Mouse (Mus musculus) left cerebral cortex, postnatal 25 days (tissue): ENCODE data around the gene Olfr376. TPM values are rescaled to one million over a fixed set of nuclear protein-coding genes. Genes with fewer than 3 reads are reported as not detected.
A peak's percentile ranks its signal among the peaks of the same experiment; 100 is the strongest.

Experiments used
- DNase-seq, 2 experiments: peaks; one replicate each; pipeline ENCODE4 v3.0.0; 2022; ENCODE audit warnings: low spot score in 2 of 2, mixed read lengths in 1 of 2
- intact Hi-C: fragments of 180-260 bp; cut with DNase I; formaldehyde crosslinking; loops from one replicate; pipeline ENCODE4 v1.15.1; 2025
- total RNA-seq, 2 experiments: library from RNA; stranded (reverse); gene quantifications; 2 replicates each; pipeline ENCODE4 v1.2.3; 2021

Olfr376 gene
- total RNA-seq, result not detected

DNA sequence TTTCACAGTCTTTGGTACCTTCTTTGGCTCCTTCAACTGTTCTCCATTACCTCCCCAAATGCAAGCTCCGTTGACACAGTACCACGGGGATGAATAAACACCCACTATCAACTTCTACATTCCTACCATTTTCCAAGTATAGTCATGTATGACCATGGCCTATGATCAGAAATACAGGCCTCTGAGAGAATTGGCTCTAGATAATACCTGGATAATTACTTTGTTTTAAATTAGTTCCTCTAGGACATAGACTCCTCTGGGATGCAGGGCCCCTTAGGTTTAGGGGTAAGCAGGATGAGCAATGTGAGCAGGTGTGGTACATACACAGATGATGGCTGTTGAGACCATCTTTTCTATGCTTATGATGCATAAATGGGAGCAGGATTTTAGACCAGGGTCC is at the start of gene Olfr376:
Gene Olfr376, plus strand, starts transcription at position 301 of the 400 bp plus-strand sequence.
- DNase-seq, result no peak
- intact Hi-C loops, result no loop called here

- DNase-seq, result no peak
- intact Hi-C loops, result no loop called here
These were observed 46.9 kb upstream of the Olfr376 start for GRCm38 (mm10) chr11:73323906-73324830.

DNA sequence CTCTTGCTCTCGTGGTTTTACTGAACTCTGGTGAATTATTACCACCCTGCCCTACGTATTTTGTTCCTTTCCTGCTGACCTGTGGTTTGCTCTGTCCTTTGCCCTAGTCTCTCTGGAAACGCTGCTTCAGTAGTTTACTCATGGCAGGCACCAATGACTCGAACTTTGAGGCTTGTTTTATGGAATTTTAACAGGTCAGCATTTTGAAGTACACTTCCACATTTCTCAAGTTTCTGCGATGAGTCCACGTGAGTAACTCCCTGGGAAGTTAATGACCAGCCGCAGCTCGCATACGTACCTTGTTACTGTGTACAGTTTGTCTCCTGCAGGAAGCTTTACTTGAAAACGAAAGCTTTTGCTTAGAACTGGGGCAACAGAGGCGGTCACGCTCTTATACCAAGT is 44.6 kb upstream of the Olfr376 start:
- DNase-seq, result no peak
- intact Hi-C loops, result no loop called here

GRCm38 (mm10) chr11:73327361-73327760 is 43.7 kb upstream of the Olfr376 start:
- peak in 1 of 2 experiments; percentile 50 for DNase-seq

DNA sequence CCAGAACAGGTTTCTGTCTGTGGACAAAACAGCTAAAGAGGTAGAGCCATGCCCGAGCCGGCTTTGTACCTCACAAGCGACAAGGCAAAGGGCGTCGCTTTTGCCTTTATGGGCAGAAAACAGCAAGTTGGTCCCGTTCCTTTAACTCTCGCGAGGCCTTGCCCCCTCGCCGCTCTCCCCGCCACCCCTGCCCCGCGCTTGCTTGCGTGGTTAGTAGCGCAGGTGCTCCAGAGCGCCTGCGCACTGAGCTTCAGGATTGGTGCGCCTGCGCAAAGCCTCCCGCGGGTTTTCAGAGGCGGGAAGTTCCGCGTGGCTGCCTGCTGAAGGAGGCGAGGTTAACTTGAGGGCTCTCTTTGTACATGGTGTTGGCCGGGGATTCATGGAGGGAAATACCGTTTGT is 41.6 kb upstream of the Olfr376 start, which contains the start of the genes Aspa, Gm49340 and Spata22:
Gene Aspa, minus strand, starts transcription at position 155 of the 400 bp plus-strand sequence.
Gene Gm49340, plus strand, starts transcription at position 300 of the 400 bp plus-strand sequence.
Gene Spata22, plus strand, starts transcription at position 300 of the 400 bp plus-strand sequence.
- DNase-seq, result no peak
- intact Hi-C loops, result no loop called here

More at GRCm38 (mm10) chr11:73327361-73327760, 43.7 kb upstream of the Olfr376 start:
- intact Hi-C loops, result no loop called here

- no peak for DNase-seq
- intact Hi-C loops, result no loop called here
These were observed 37.7 kb upstream of the Olfr376 start for GRCm38 (mm10) chr11:73333357-73333756.

DNA sequence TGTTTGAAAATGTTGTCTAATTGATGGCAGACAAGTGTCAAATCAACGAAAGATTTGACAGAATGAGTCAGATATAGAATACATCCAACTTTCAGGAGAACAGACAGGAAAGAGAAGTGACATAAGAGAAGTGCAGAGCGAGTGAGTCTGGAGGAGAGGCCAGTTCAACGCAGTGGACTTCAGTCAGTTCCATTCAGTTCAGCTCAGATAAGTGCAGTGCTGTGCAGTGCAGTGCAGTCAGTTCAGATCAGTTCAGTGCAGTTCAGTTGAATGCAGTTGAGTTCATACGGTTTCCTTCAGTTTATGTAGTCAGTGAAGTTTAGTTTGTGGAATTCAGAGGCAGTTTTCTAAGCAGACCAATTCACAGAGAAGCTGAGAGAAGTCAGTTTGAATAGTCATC is 34.1 kb upstream of the Olfr376 start:
- DNase-seq, result no peak
- intact Hi-C loops, result no loop called here

- no peak for DNase-seq
- intact Hi-C loops, result no loop called here
These were observed 20.6 kb upstream of the Olfr376 start, which contains the start of gene Olfr20 for GRCm38 (mm10) chr11:73350483-73350882. TSS of gene Olfr20 (plus strand) at chr11:73350783.

GRCm38 (mm10) chr11:73395374-73395773 is 24.3 kb downstream of the Olfr376 start:
- intact Hi-C loops, result no loop called here
- DNase-seq, result no peak

DNA sequence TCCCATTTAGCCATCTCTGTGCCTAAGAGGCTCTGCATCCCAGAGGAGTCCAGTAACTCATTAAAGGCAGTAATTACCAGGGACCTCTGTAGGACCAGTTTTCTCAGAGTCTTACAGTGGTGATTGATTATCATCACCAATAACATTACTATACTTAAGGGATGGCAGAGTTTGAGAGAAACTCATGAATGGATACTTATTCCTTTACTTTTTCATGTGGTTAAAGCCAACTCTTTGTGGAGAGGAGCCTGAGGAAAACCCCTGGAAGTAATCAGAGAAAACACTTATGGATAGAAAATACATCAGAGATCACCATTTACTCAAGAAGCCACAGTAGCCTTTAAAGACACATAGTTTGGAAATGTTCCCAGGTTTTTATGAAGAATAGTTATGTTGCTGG is 28.5 kb downstream of the Olfr376 start, which contains the start of gene Olfr1:
Gene Olfr1, minus strand, starts transcription at position 101 of the 400 bp plus-strand sequence.
- DNase-seq, result no peak
- intact Hi-C loops, result no loop called here

Other genes with a start within 250 kb of the Olfr376 start
- gene Haspin, start 233.0 kb upstream of the Olfr376 start, total RNA-seq, result under 1 TPM; 0.21 to 0.25 TPM
- gene P2rx5, start 210.8 kb upstream of the Olfr376 start, total RNA-seq, result under 1 TPM; 0.32 to 0.44 TPM
- gene Emc6, start 194.2 kb upstream of the Olfr376 start, total RNA-seq, result 10 to 100 TPM; 55.6 to 55.9 TPM
- gene Tax1bp3, start 194.2 kb upstream of the Olfr376 start, total RNA-seq, result 10 to 100 TPM; 10.2 to 11.3 TPM
- gene Ctns, start 172.2 kb upstream of the Olfr376 start, total RNA-seq, result 10 to 100 TPM; 19.2 to 21.0 TPM
- gene Shpk, start 171.8 kb upstream of the Olfr376 start, total RNA-seq, result 1 to 10 TPM; 2.0 to 2.7 TPM
- gene Trpv1, start 137.0 kb upstream of the Olfr376 start, total RNA-seq, result under 1 TPM in 1 of 2 experiments, not detected in 1; 0.50 TPM
- under 1 TPM; 0.25 to 0.48 TPM for gene Trpv3, start 103.9 kb upstream of the Olfr376 start, total RNA-seq
- 10 to 100 TPM in 1 of 2 experiments, 1 to 10 TPM in 1; 8.6 to 12.9 TPM for gene Aspa, start 41.6 kb upstream of the Olfr376 start, total RNA-seq
- gene Gm49340, start 41.5 kb upstream of the Olfr376 start, total RNA-seq, result not detected
- gene Spata22, start 41.5 kb upstream of the Olfr376 start, total RNA-seq, result not detected
- not detected for gene Olfr20, start 20.5 kb upstream of the Olfr376 start, total RNA-seq
- not detected for gene Olfr1, start 28.4 kb downstream of the Olfr376 start, total RNA-seq
- not detected for gene Olfr378, start 57.2 kb downstream of the Olfr376 start, total RNA-seq
- not detected for gene Olfr380, start 86.3 kb downstream of the Olfr376 start, total RNA-seq
- not detected for gene Olfr381, start 120.4 kb downstream of the Olfr376 start, total RNA-seq
- not detected for gene Olfr382, start 146.0 kb downstream of the Olfr376 start, total RNA-seq
- not detected for gene Olfr385, start 221.8 kb downstream of the Olfr376 start, total RNA-seq
- not detected for gene Olfr384, start 227.3 kb downstream of the Olfr376 start, total RNA-seq